In genomic region chr19:7153232-7153631, GRCm38 (mm10) we compare ENCODE assay signal across 8 mouse cellular contexts. TPM values are rescaled to one million over a fixed set of nuclear protein-coding genes. Genes with fewer than 3 reads are reported as not detected.
DNase-seq lines count a peak whose midpoint lies in the region; ATAC-seq and TF ChIP-seq lines count a peak whose summit lies in the region.

No protein-coding gene starts in this region.

- no peak for TF ChIP-seq EP300 in stomach, postnatal 0 days (optimal IDR thresholded peaks at IDR 0.05)

- H3K4me1 ChIP-seq in intestine, postnatal 0 days (replicated peaks; ENCODE audit: control insufficient read depth, insufficient read depth, low read length): no peaks in the 10 kb centered on the region
- H3K4me1 ChIP-seq in stomach, postnatal 0 days (replicated peaks; ENCODE audit: control insufficient read depth, insufficient read depth): no peaks in the 10 kb centered on the region

- H3K36me3 ChIP-seq in intestine, postnatal 0 days (ENCODE audit: control insufficient read depth, insufficient read depth): no peaks in the 10 kb centered on the region
- H3K36me3 ChIP-seq in stomach, postnatal 0 days (ENCODE audit: control insufficient read depth, insufficient read depth, low read length): no peaks in the 10 kb centered on the region

- no peak overlapping the region for H3K27ac ChIP-seq in intestine, postnatal 0 days (ENCODE audit: low read depth, low read length)
- H3K27ac ChIP-seq in stomach, postnatal 0 days (replicated peaks): no peak overlapping the region; the same call in 1 of the 2 replicates

- peak; percentile 11; the same call in 1 of the 2 replicates for ATAC-seq in frontal cortex, adult (ENCODE audit: low TSS enrichment)
- peak; percentile 50; the same call in 1 of the 2 replicates for ATAC-seq in intestine, postnatal 0 days
- peak; percentile 52; the same call in 1 of the 2 replicates for ATAC-seq in stomach, postnatal 0 days (ENCODE audit: low FRiP score, low TSS enrichment)

- no peaks in the 10 kb centered on the region for H3K9me3 ChIP-seq in intestine, postnatal 0 days (ENCODE audit: control insufficient read depth)
- H3K9me3 ChIP-seq in stomach, postnatal 0 days (ENCODE audit: control insufficient read depth, low read length): no peaks in the 10 kb centered on the region

- H3K4me3 ChIP-seq in intestine, postnatal 0 days (ENCODE audit: low read depth, low read length): no peak overlapping the region
- H3K4me3 ChIP-seq in stomach, postnatal 0 days (ENCODE audit: low read depth, low read length): no peak overlapping the region

- no peak for DNase-seq in frontal cortex, adult 2 months (ENCODE audit: extremely low spot score in 1 of 2, low spot score in 1 of 2)
- peak; percentile 53 to 66 for DNase-seq in right cerebral cortex, postnatal 10 days (ENCODE audit: low spot score in 2 of 2)
- DNase-seq in right cerebral cortex, postnatal 4 days: no peak
- DNase-seq in stomach, postnatal 0 days (ENCODE audit: low spot score): no peak
- DNase-seq in thymus, postnatal 10 days (ENCODE audit: low spot score in 2 of 2): no peak
- DNase-seq in urinary bladder, postnatal 25 days (ENCODE audit: low spot score): no peak

- no peak overlapping the region for H3K9ac ChIP-seq in intestine, postnatal 0 days (ENCODE audit: low read depth, low read length)
- H3K9ac ChIP-seq in stomach, postnatal 0 days (ENCODE audit: low read length): 0 out of 2 replicates have a peak overlapping the region, but pooled peaks have one; percentile 8

- 0 out of 2 replicates have a peak, but pooled peaks cover 6% of the 10 kb centered on the region for H3K27me3 ChIP-seq in intestine, postnatal 0 days (replicated peaks; ENCODE audit: control insufficient read depth, insufficient read depth, low read length)
- H3K27me3 ChIP-seq in stomach, postnatal 0 days (ENCODE audit: control insufficient read depth, insufficient read depth, low read length): no peaks in the 10 kb centered on the region

- no peak for TF ChIP-seq CTCF in intestine, postnatal 0 days (IDR thresholded peaks at IDR 0.05; ENCODE audit: low read depth)
- TF ChIP-seq CTCF in stomach, postnatal 0 days (IDR thresholded peaks at IDR 0.05; ENCODE audit: low read depth): no peak

- 26% methylated on average over 7 of the region's 7 CpGs for WGBS in intestine, postnatal 0 days
- WGBS in stomach, postnatal 0 days: 21% methylated on average over 7 of the region's 7 CpGs

- H3K4me2 ChIP-seq in intestine, postnatal 0 days (replicated peaks; ENCODE audit: low read depth): no peak overlapping the region
- H3K4me2 ChIP-seq in stomach, postnatal 0 days (replicated peaks; ENCODE audit: low read depth): no peak overlapping the region

RNA-seq across cellular contexts. Expression of gene Flrt1, which starts 47.7 kb away (rescaled TPM):
- 8.1 TPM in 2 replicates for polyA plus RNA-seq in frontal cortex, adult 2 months (2012; rRNA removed)
- 0.75 and 0.82 TPM in 2 replicates for polyA plus RNA-seq in intestine, postnatal 0 days (2015; fragmentation: Nextera tagmentation; extraction: Ambion mirVana)
- 1.1 and 1.6 TPM in 2 replicates for polyA plus RNA-seq in stomach, postnatal 0 days (2015; fragmentation: Nextera tagmentation; extraction: Ambion mirVana)

RNA-seq across cellular contexts. Expression of gene Otub1, which starts 52.9 kb away (rescaled TPM):
- 253 and 260 TPM in 2 replicates for polyA plus RNA-seq in frontal cortex, adult 2 months (2012; rRNA removed)
- 121 and 126 TPM in 2 replicates for polyA plus RNA-seq in intestine, postnatal 0 days (2015; fragmentation: Nextera tagmentation; extraction: Ambion mirVana)
- 121 and 126 TPM in 2 replicates for polyA plus RNA-seq in stomach, postnatal 0 days (2015; fragmentation: Nextera tagmentation; extraction: Ambion mirVana)

Comparison
In these comparisons a context has a peak if more than half of its experiments do, and no peak if none do; other contexts are left out.
1. DNase-seq: peak in right cerebral cortex, postnatal 10 days (2 of 2); none in frontal cortex, adult 2 months (0 of 2), right cerebral cortex, postnatal 4 days (single experiment), stomach, postnatal 0 days (single experiment), thymus, postnatal 10 days (0 of 2) and urinary bladder, postnatal 25 days (single experiment).
2. Peak in every context shown above with its lines, with median percentiles within 50 percentile points of each other: ATAC-seq.